Mouse (Mus musculus) kidney, adult 2 months (tissue): ENCODE results near the gene Smim4.

Experiments
- CTCF ChIP-seq: fragments of 200-500 bp; conservative IDR thresholded peaks from 2 replicates; pipeline ENCODE4 v1.5.1; 2011; ENCODE audit warnings: low read depth, mild to moderate bottlenecking, control low read depth, low read length, moderate library complexity, mixed read lengths; ENCODE audit not compliant: insufficient read depth, insufficient read length
- POLR2A ChIP-seq: fragments of 200-500 bp; IDR thresholded peaks from one replicate; pipeline ENCODE4 v1.6.1; 2011; ENCODE audit warnings: low read depth, low read length, control low read depth

DNA sequence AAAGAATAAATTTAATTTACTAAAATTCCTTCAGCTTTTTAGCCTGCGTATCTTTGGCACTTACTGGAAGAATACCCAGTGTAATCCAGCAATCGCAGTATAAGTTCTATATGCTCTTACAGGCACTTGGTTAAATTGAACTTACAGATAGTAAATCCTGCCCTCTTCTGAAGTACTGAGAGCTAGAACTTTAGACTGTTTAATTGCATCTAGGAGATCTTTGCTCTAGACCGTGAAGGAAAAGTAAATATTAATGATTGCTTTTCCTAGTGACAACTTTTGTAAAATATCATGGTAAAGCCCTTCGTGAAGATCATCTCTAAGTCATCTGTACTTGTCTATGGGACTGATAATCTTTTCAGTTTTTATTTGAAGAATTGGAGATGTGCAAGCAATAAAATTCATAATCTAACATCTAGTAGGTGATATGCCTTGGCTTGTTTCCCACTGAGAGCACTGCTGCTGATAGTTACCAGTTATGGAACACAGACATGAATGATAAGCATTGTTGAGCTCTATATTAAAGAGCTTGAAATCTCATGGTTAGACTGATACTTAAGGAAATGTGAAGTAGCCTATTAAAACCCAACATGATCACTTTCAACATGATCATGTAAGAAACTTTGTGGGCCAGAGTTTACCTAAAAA lies 59.5 kb downstream of the Smim4 start:
- TF ChIP-seq CTCF (no peak), POLR2A (no peak)
